Mouse (Mus musculus): ENCODE measurements around the gene Aqp1. TPM values are rescaled to one million over a fixed set of nuclear protein-coding genes. Genes with fewer than 3 reads are reported as not detected.
A peak's percentile ranks its signal among the peaks of the same experiment; 100 is the strongest.

Gene Aqp1
- polyA plus RNA-seq, 1 experiment from 2014 or later, result 0.56 TPM

- no peak overlapping the region for H3K27ac ChIP-seq (ENCODE audit: low read depth, low read length)
- no peaks in the 10 kb centered on the region for H3K27me3 ChIP-seq (ENCODE audit: control insufficient read depth, insufficient read depth, low read length)
- H3K36me3 ChIP-seq (ENCODE audit: control insufficient read depth, insufficient read depth, low read length), result no peaks in the 10 kb centered on the region
- H3K4me2 ChIP-seq (replicated peaks; ENCODE audit: low read depth, low read length), result no peak overlapping the region
- no peak overlapping the region for H3K4me3 ChIP-seq (ENCODE audit: low read depth, low read length)
- H3K9ac ChIP-seq (ENCODE audit: low read depth, low read length), result no peak overlapping the region
- WGBS, result 73% methylated on average over 6 of the region's 6 CpGs
- H3K4me1 ChIP-seq (replicated peaks; ENCODE audit: control insufficient read depth, insufficient read depth, low read length), result no peaks in the 10 kb centered on the region
- DNase-seq (ENCODE audit: low spot score), result no peak
- no peaks in the 10 kb centered on the region for H3K9me3 ChIP-seq (ENCODE audit: control insufficient read depth, low read length)
- no peak for ATAC-seq (ENCODE audit: low FRiP score)
Observed at GRCm38 (mm10) chr6:55357636-55358031, 21.4 kb downstream of the Aqp1 start.

GRCm38 (mm10) chr6:55358731-55359143, 22.5 kb downstream of the Aqp1 start:
- DNase-seq (ENCODE audit: low spot score) (peak; percentile 54), ATAC-seq (ENCODE audit: low FRiP score) (no peak; the same call in 1 of the 2 replicates)
- no peaks in the 10 kb centered on the region for H3K36me3 ChIP-seq (ENCODE audit: control insufficient read depth, insufficient read depth, low read length)
- no peak overlapping the region for H3K4me2 ChIP-seq (replicated peaks; ENCODE audit: low read depth, low read length)
- H3K4me1 ChIP-seq (replicated peaks; ENCODE audit: control insufficient read depth, insufficient read depth, low read length), result no peaks in the 10 kb centered on the region
- H3K9me3 ChIP-seq (ENCODE audit: control insufficient read depth, low read length), result no peaks in the 10 kb centered on the region
- H3K9ac ChIP-seq (ENCODE audit: low read depth, low read length), result no peak overlapping the region
- H3K4me3 ChIP-seq (ENCODE audit: low read depth, low read length), result no peak overlapping the region
- H3K27ac ChIP-seq (ENCODE audit: low read depth, low read length), result no peak overlapping the region
- WGBS, result 26% methylated on average over 2 of the region's 2 CpGs
- no peaks in the 10 kb centered on the region for H3K27me3 ChIP-seq (ENCODE audit: control insufficient read depth, insufficient read depth, low read length)

- no peaks in the 10 kb centered on the region for H3K36me3 ChIP-seq (ENCODE audit: control insufficient read depth, insufficient read depth, low read length)
- H3K4me2 ChIP-seq (replicated peaks; ENCODE audit: low read depth, low read length), result no peak overlapping the region
- WGBS, result 81% methylated on average over 1 of the region's 1 CpGs
- H3K27ac ChIP-seq (ENCODE audit: low read depth, low read length), result no peak overlapping the region
- H3K9ac ChIP-seq (ENCODE audit: low read depth, low read length), result no peak overlapping the region
- H3K4me3 ChIP-seq (ENCODE audit: low read depth, low read length), result no peak overlapping the region
- no peak for DNase-seq (ENCODE audit: low spot score)
- H3K4me1 ChIP-seq (replicated peaks; ENCODE audit: control insufficient read depth, insufficient read depth, low read length), result no peaks in the 10 kb centered on the region
- H3K27me3 ChIP-seq (ENCODE audit: control insufficient read depth, insufficient read depth, low read length), result no peaks in the 10 kb centered on the region
- no peaks in the 10 kb centered on the region for H3K9me3 ChIP-seq (ENCODE audit: control insufficient read depth, low read length)
- no peak for ATAC-seq (ENCODE audit: low FRiP score)
Observed at GRCm38 (mm10) chr6:55362663-55363062, 26.4 kb downstream of the Aqp1 start.

GRCm38 (mm10) chr6:55367126-55367525, 30.9 kb downstream of the Aqp1 start:
- ATAC-seq (ENCODE audit: low FRiP score) (no peak), DNase-seq (ENCODE audit: low spot score) (no peak)
- H3K4me3 ChIP-seq (ENCODE audit: low read depth, low read length), result no peak overlapping the region
- no peaks in the 10 kb centered on the region for H3K27me3 ChIP-seq (ENCODE audit: control insufficient read depth, insufficient read depth, low read length)
- H3K36me3 ChIP-seq (ENCODE audit: control insufficient read depth, insufficient read depth, low read length), result no peaks in the 10 kb centered on the region
- no peaks in the 10 kb centered on the region for H3K9me3 ChIP-seq (ENCODE audit: control insufficient read depth, low read length)
- H3K27ac ChIP-seq (ENCODE audit: low read depth, low read length), result no peak overlapping the region
- H3K4me1 ChIP-seq (replicated peaks; ENCODE audit: control insufficient read depth, insufficient read depth, low read length), result no peaks in the 10 kb centered on the region
- no peak overlapping the region for H3K4me2 ChIP-seq (replicated peaks; ENCODE audit: low read depth, low read length)
- H3K9ac ChIP-seq (ENCODE audit: low read depth, low read length), result no peak overlapping the region

GRCm38 (mm10) chr6:55370831-55371230, 34.6 kb downstream of the Aqp1 start:
- H3K4me2 ChIP-seq (replicated peaks; ENCODE audit: low read depth, low read length), result no peak overlapping the region
- H3K27ac ChIP-seq (ENCODE audit: low read depth, low read length), result no peak overlapping the region
- H3K4me3 ChIP-seq (ENCODE audit: low read depth, low read length), result no peak overlapping the region
- no peak overlapping the region for H3K9ac ChIP-seq (ENCODE audit: low read depth, low read length)
- no peaks in the 10 kb centered on the region for H3K27me3 ChIP-seq (ENCODE audit: control insufficient read depth, insufficient read depth, low read length)
- ATAC-seq (ENCODE audit: low FRiP score) (no peak), DNase-seq (ENCODE audit: low spot score) (no peak)
- H3K4me1 ChIP-seq (replicated peaks; ENCODE audit: control insufficient read depth, insufficient read depth, low read length), result no peaks in the 10 kb centered on the region
- 95% methylated on average over 6 of the region's 6 CpGs for WGBS
- no peaks in the 10 kb centered on the region for H3K9me3 ChIP-seq (ENCODE audit: control insufficient read depth, low read length)
- no peaks in the 10 kb centered on the region for H3K36me3 ChIP-seq (ENCODE audit: control insufficient read depth, insufficient read depth, low read length)

- Histone ChIP-seq H3K36me3 (ENCODE audit: control insufficient read depth, insufficient read depth, low read length) (no peaks in the 10 kb centered on the region), H3K4me2 (replicated peaks; ENCODE audit: low read depth, low read length) (no peak within 1 kb of the TSS), H3K4me3 (ENCODE audit: low read depth, low read length) (no peak within 1 kb of the TSS), H3K4me1 (replicated peaks; ENCODE audit: control insufficient read depth, insufficient read depth, low read length) (no peaks in the 10 kb centered on the region), H3K27ac (ENCODE audit: low read depth, low read length) (no peak within 1 kb of the TSS), H3K9ac (ENCODE audit: low read depth, low read length) (no peak within 1 kb of the TSS), H3K27me3 (ENCODE audit: control insufficient read depth, insufficient read depth, low read length) (no peaks in the 10 kb centered on the region), H3K9me3 (ENCODE audit: control insufficient read depth, low read length) (no peaks in the 10 kb centered on the region)
- 80% methylated on average over 6 of the region's 6 CpGs for whole genome bisulfite sequencing
- ATAC-seq (ENCODE audit: low FRiP score), result no peak
- DNase-seq (ENCODE audit: low spot score), result no peak
Observed at GRCm38 (mm10) chr6:55376076-55376475, 39.8 kb downstream of the Aqp1 start, which contains the start of gene Ghrhr. Ghrhr (plus strand) TSS chr6:55376295.

- no peaks in the 10 kb centered on the region for H3K4me1 ChIP-seq (replicated peaks; ENCODE audit: control insufficient read depth, insufficient read depth, low read length)
Observed at GRCm38 (mm10) chr6:55376511-55376910, 40.3 kb downstream of the Aqp1 start.

GRCm38 (mm10) chr6:55377461-55377860, 41.2 kb downstream of the Aqp1 start:
- Histone ChIP-seq H3K27me3 (ENCODE audit: control insufficient read depth, insufficient read depth, low read length) (no peaks in the 10 kb centered on the region), H3K4me2 (replicated peaks; ENCODE audit: low read depth, low read length) (no peak overlapping the region), H3K9me3 (ENCODE audit: control insufficient read depth, low read length) (no peaks in the 10 kb centered on the region), H3K36me3 (ENCODE audit: control insufficient read depth, insufficient read depth, low read length) (no peaks in the 10 kb centered on the region), H3K4me1 (replicated peaks; ENCODE audit: control insufficient read depth, insufficient read depth, low read length) (no peaks in the 10 kb centered on the region), H3K9ac (ENCODE audit: low read depth, low read length) (no peak overlapping the region), H3K4me3 (ENCODE audit: low read depth, low read length) (no peak overlapping the region), H3K27ac (ENCODE audit: low read depth, low read length) (no peak overlapping the region)
- ATAC-seq (ENCODE audit: low FRiP score) (no peak), DNase-seq (ENCODE audit: low spot score) (no peak)
- WGBS, result 87% methylated on average over 4 of the region's 4 CpGs

More at GRCm38 (mm10) chr6:55376511-55376910, 40.3 kb downstream of the Aqp1 start:
- Histone ChIP-seq H3K9me3 (ENCODE audit: control insufficient read depth, low read length) (no peaks in the 10 kb centered on the region), H3K9ac (ENCODE audit: low read depth, low read length) (no peak overlapping the region), H3K27ac (ENCODE audit: low read depth, low read length) (no peak overlapping the region), H3K36me3 (ENCODE audit: control insufficient read depth, insufficient read depth, low read length) (no peaks in the 10 kb centered on the region), H3K4me3 (ENCODE audit: low read depth, low read length) (no peak overlapping the region), H3K27me3 (ENCODE audit: control insufficient read depth, insufficient read depth, low read length) (no peaks in the 10 kb centered on the region), H3K4me2 (replicated peaks; ENCODE audit: low read depth, low read length) (no peak overlapping the region)
- DNase-seq (ENCODE audit: low spot score), result no peak
- 73% methylated on average over 5 of the region's 5 CpGs for WGBS
- no peak for ATAC-seq (ENCODE audit: low FRiP score)

GRCm38 (mm10) chr6:55379641-55380335, 43.6 kb downstream of the Aqp1 start:
- H3K9me3 ChIP-seq (ENCODE audit: control insufficient read depth, low read length), result no peaks in the 10 kb centered on the region
- no peak overlapping the region for H3K9ac ChIP-seq (ENCODE audit: low read depth, low read length)
- H3K4me3 ChIP-seq (ENCODE audit: low read depth, low read length), result no peak overlapping the region
- no peaks in the 10 kb centered on the region for H3K36me3 ChIP-seq (ENCODE audit: control insufficient read depth, insufficient read depth, low read length)
- WGBS, result 37% methylated on average over 3 of the region's 3 CpGs
- no peak overlapping the region for H3K27ac ChIP-seq (ENCODE audit: low read depth, low read length)
- H3K4me2 ChIP-seq (replicated peaks; ENCODE audit: low read depth, low read length), result no peak overlapping the region
- H3K27me3 ChIP-seq (ENCODE audit: control insufficient read depth, insufficient read depth, low read length), result no peaks in the 10 kb centered on the region
- no peaks in the 10 kb centered on the region for H3K4me1 ChIP-seq (replicated peaks; ENCODE audit: control insufficient read depth, insufficient read depth, low read length)
- ATAC-seq (ENCODE audit: low FRiP score) (peak; percentile 54), DNase-seq (ENCODE audit: low spot score) (peak; percentile 67)

Data from hindbrain, embryonic 11.5 days (tissue).